Mouse (Mus musculus): ENCODE measurements at regions not wholly inside any gene's neighbourhood (a gene's known extent, or its start where the extent isn't known, plus 50 kb on each side); places are given as distances from the start of the nearest gene placed in this dataset.

DNA sequence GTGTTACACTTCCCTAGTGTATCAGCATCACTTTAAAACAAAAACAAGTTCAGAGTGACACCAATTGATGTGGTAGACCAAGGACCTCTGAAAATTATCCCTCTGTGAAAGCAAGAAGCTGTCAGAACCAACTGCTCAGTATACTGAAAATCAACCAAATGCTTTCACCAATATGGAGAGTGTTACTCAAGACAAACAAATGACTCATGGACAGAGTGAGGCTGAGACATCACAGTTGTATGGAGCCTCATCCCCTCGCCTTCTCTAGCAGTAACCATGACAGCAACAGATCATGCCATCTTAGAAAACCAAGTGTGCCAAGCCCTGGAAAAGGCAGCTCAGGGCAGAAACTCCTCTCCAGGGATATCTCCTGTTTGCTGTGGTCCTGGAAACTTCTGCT is 267.3 kb upstream of the F930015N05Rik start:
- no peak overlapping the region for H3K9ac ChIP-seq (ENCODE audit: low read depth, low read length)
- no peaks in the 10 kb centered on the region for H3K9me3 ChIP-seq (replicated peaks; ENCODE audit: control insufficient read depth, low read length)
- WGBS (ENCODE audit: insufficient replicate concordance): 24% methylated on average over 1 of the region's 1 CpGs
- ATAC-seq (ENCODE audit: low read depth): no peak
- H3K4me2 ChIP-seq (ENCODE audit: low read depth, low read length): no peak overlapping the region
- H3K4me3 ChIP-seq (ENCODE audit: low read depth, low read length): no peak overlapping the region
- no peaks in the 10 kb centered on the region for H3K36me3 ChIP-seq (ENCODE audit: control insufficient read depth, insufficient read depth)
- H3K4me1 ChIP-seq (ENCODE audit: control insufficient read depth, low read depth, low read length): no peaks in the 10 kb centered on the region
- no peak overlapping the region for H3K27ac ChIP-seq (ENCODE audit: low read length)
- no peaks in the 10 kb centered on the region for H3K27me3 ChIP-seq (ENCODE audit: control insufficient read depth, insufficient read depth, low read depth, low read length)

GRCm38 (mm10) chr11:64711801-64712200 is 267.0 kb upstream of the Elac2 start:
- Histone ChIP-seq H3K9ac (ENCODE audit: low read depth, low read length) (no peak overlapping the region), H3K9me3 (replicated peaks; ENCODE audit: control insufficient read depth, low read length) (no peaks in the 10 kb centered on the region), H3K36me3 (ENCODE audit: control insufficient read depth, insufficient read depth) (no peaks in the 10 kb centered on the region), H3K4me2 (ENCODE audit: low read depth, low read length) (no peak overlapping the region), H3K4me1 (ENCODE audit: control insufficient read depth, low read depth, low read length) (no peaks in the 10 kb centered on the region), H3K4me3 (ENCODE audit: low read depth, low read length) (no peak overlapping the region), H3K27ac (ENCODE audit: low read length) (no peak overlapping the region), H3K27me3 (ENCODE audit: control insufficient read depth, insufficient read depth, low read depth, low read length) (no peaks in the 10 kb centered on the region)
- ATAC-seq (ENCODE audit: low read depth): no peak
- 53% methylated on average over 2 of the region's 2 CpGs for WGBS (ENCODE audit: insufficient replicate concordance)

DNA sequence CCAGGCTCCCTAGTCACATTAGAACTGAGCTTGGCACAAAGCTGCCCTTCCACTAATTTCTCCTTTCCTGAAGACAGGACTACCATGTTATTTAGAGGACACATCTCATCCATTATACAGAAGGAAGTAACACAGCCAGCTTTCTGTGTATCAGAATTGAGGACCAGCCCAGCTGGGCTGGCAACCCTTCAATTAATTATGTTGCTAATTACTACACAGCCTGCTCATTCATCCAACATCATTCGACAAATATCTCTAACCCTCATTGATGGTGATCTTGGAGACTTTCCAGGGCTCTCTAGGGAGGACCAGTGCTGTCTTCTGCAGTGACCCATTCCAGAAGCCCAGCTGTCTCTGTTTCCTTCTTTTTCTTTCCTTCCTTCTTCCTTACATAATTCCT is 263.7 kb upstream of the Elac2 start:
- H3K36me3 ChIP-seq (ENCODE audit: control insufficient read depth, insufficient read depth): no peaks in the 10 kb centered on the region
- H3K4me1 ChIP-seq (ENCODE audit: control insufficient read depth, low read depth, low read length): no peaks in the 10 kb centered on the region
- H3K9me3 ChIP-seq (replicated peaks; ENCODE audit: control insufficient read depth, low read length): no peaks in the 10 kb centered on the region
- no peak overlapping the region for H3K9ac ChIP-seq (ENCODE audit: low read depth, low read length)
- ATAC-seq (ENCODE audit: low read depth): no peak
- H3K4me3 ChIP-seq (ENCODE audit: low read depth, low read length): no peak overlapping the region
- H3K27me3 ChIP-seq (ENCODE audit: control insufficient read depth, insufficient read depth, low read depth, low read length): no peaks in the 10 kb centered on the region
- 37% methylated on average over 1 of the region's 1 CpGs for WGBS (ENCODE audit: insufficient replicate concordance)
- H3K27ac ChIP-seq (ENCODE audit: low read length): no peak overlapping the region
- H3K4me2 ChIP-seq (ENCODE audit: low read depth, low read length): no peak overlapping the region

DNA sequence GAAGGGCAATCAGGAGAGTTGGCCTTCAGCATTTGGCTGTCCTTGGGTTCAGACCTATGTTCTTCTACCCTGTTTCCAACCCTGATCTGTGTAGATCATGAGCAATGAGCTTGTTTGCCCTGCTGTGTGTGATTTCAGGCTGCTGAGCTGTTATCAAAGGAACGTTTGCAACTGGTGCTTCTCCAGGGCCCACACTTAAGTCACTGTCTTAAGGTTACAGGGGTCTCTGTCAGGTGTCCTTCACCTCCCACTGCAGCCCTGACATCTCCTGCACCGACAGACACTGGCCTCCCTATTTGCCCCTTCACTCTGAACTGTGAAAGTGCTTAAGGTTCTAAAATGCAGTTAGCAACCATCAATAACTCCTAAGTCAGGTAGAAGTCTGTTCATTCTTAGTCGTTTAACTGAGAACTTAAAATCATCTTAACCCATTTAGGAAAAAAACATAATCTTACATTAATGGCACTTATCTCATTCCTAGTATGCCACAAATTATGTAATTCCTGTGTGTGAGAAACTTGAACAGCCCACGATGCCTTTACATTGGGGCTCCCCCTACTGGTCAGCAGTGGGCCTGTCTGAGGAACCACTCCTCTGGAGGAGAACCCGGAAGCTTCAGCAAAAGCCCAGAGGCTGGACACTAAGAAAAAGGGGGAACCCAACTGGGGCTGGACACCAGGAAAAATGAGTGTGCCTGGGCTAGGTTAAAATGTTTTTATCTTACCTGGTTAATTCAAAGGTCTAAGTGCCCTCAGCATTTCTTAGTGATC is 260.3 kb upstream of the Elac2 start:
- Histone ChIP-seq H3K36me3 (ENCODE audit: control insufficient read depth, insufficient read depth) (no peaks in the 10 kb centered on the region), H3K4me2 (ENCODE audit: low read depth, low read length) (no peak overlapping the region), H3K9ac (ENCODE audit: low read depth, low read length) (no peak overlapping the region), H3K4me1 (ENCODE audit: control insufficient read depth, low read depth, low read length) (no peaks in the 10 kb centered on the region), H3K27ac (ENCODE audit: low read length) (no peak overlapping the region), H3K27me3 (ENCODE audit: control insufficient read depth, insufficient read depth, low read depth, low read length) (no peaks in the 10 kb centered on the region), H3K9me3 (replicated peaks; ENCODE audit: control insufficient read depth, low read length) (no peaks in the 10 kb centered on the region), H3K4me3 (ENCODE audit: low read depth, low read length) (no peak overlapping the region)
- no peak for ATAC-seq (ENCODE audit: low read depth)
- WGBS (ENCODE audit: insufficient replicate concordance): 14% methylated on average over 5 of the region's 5 CpGs

DNA sequence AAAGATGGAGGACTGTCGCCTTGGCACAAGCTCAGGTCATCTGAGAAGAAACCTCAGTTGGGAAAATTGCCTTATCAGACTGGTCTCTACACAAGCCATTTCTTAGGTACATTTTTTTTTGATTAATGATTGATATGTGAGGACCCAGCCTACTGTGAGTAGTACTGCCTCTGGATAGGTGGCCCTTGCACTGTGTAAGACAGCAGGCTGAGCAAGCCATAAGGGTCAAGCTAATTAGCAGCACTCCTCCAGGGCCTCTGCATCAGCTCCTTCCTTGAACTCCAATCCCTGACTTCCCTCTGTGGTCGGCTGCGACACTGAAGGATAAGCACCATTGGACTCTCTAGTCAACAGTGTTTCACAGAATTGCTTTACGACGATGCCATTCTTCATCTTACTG is 252.6 kb upstream of the Elac2 start:
- ATAC-seq (ENCODE audit: low read depth): no peak
- 69% methylated on average over 5 of the region's 5 CpGs for WGBS (ENCODE audit: insufficient replicate concordance)
- no peaks in the 10 kb centered on the region for H3K9me3 ChIP-seq (replicated peaks; ENCODE audit: control insufficient read depth, low read length)

DNA sequence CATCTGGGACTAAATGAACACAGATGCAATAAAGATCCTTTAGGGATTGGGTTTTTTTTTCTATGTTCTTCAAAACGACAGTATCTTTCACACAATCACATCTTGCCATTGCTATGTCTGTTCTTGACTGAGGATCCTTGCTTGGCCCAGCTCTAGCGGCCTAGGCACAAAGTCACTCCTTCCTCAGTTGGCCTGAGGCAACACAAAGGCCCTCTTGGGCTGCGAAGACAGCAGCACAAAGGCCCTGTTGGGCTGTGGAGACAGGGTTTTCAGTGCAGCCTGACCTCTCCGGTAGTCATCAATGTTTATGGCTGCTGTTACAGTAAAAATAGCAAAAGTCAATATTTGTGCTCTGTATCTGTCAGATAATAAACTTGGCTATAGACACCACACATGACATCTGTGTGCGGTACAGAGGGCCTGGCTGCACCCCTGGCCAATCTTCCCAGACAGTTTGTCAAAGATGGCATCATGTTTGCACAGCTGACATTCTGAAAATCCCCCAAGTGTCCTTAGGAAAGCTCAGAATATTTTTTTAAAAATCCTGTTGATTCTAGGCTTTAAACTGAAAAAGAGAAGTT is 250.9 kb upstream of the Elac2 start:
- no peaks in the 10 kb centered on the region for H3K36me3 ChIP-seq (ENCODE audit: control insufficient read depth, insufficient read depth)
- ATAC-seq (ENCODE audit: low read depth): no peak
- H3K4me2 ChIP-seq (ENCODE audit: low read depth, low read length): no peak overlapping the region
- no peak overlapping the region for H3K9ac ChIP-seq (ENCODE audit: low read depth, low read length)
- H3K9me3 ChIP-seq (replicated peaks; ENCODE audit: control insufficient read depth, low read length): no peaks in the 10 kb centered on the region
- WGBS (ENCODE audit: insufficient replicate concordance): 59% methylated on average over 5 of the region's 5 CpGs
- no peak overlapping the region for H3K4me3 ChIP-seq (ENCODE audit: low read depth, low read length)
- H3K27ac ChIP-seq (ENCODE audit: low read length): no peak overlapping the region
- H3K4me1 ChIP-seq (ENCODE audit: control insufficient read depth, low read depth, low read length): no peaks in the 10 kb centered on the region
- no peaks in the 10 kb centered on the region for H3K27me3 ChIP-seq (ENCODE audit: control insufficient read depth, insufficient read depth, low read depth, low read length)

More for the DNA sequence above, 252.6 kb upstream of the Elac2 start:
- H3K36me3 ChIP-seq (ENCODE audit: control insufficient read depth, insufficient read depth): no peaks in the 10 kb centered on the region
- no peaks in the 10 kb centered on the region for H3K4me1 ChIP-seq (ENCODE audit: control insufficient read depth, low read depth, low read length)
- no peak overlapping the region for H3K4me3 ChIP-seq (ENCODE audit: low read depth, low read length)
- H3K27me3 ChIP-seq (ENCODE audit: control insufficient read depth, insufficient read depth, low read depth, low read length): no peaks in the 10 kb centered on the region
- H3K4me2 ChIP-seq (ENCODE audit: low read depth, low read length): no peak overlapping the region
- H3K9ac ChIP-seq (ENCODE audit: low read depth, low read length): no peak overlapping the region
- H3K27ac ChIP-seq (ENCODE audit: low read length): no peak overlapping the region

DNA sequence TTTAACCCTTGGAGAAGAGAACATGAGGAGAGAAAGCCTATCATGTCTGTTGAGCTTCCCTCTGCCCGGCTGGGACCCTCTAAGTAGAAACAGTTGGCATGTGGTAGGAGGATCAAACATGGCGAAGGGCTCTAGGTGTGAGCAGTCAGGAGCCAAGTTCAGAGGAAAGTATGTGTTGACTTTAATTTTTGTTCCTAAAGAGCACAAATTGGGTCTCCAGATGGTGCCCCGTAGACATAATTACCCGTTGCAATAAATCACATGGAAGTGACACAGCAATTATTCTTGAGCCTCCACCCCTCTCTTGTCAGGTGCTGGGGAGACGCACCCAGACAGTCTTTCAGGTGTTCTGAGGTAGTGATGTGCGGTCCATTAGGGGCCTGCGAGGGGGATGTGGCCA is 239.9 kb upstream of the Elac2 start:
- no peaks in the 10 kb centered on the region for H3K27me3 ChIP-seq (ENCODE audit: control insufficient read depth, insufficient read depth, low read depth, low read length)
- no peaks in the 10 kb centered on the region for H3K36me3 ChIP-seq (ENCODE audit: control insufficient read depth, insufficient read depth)
- H3K4me3 ChIP-seq (ENCODE audit: low read depth, low read length): no peak overlapping the region
- no peaks in the 10 kb centered on the region for H3K9me3 ChIP-seq (replicated peaks; ENCODE audit: control insufficient read depth, low read length)
- no peak for ATAC-seq (ENCODE audit: low read depth)
- no peaks in the 10 kb centered on the region for H3K4me1 ChIP-seq (ENCODE audit: control insufficient read depth, low read depth, low read length)
- no peak overlapping the region for H3K4me2 ChIP-seq (ENCODE audit: low read depth, low read length)
- no peak overlapping the region for H3K27ac ChIP-seq (ENCODE audit: low read length)
- 64% methylated on average over 7 of the region's 7 CpGs for WGBS (ENCODE audit: insufficient replicate concordance)
- H3K9ac ChIP-seq (ENCODE audit: low read depth, low read length): no peak overlapping the region

DNA sequence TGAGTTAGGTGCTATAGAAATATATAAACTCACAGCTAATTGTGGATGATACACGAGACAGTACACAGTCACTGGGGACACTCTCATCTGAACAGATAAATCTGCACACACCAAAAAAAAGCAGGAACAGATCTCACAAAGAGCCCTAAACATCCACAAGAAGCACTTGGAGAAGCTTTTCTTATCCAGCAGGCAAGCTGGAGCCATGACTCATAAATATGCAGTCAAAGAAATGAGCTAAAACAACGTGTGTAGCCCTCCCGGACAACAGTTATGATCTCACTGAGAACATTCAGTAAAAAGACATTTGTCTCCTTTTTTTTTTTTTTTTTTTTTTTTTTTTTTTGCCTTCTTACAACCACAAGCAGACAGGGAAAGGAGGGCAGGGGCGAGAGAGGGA is 235.1 kb upstream of the Elac2 start:
- Histone ChIP-seq H3K4me1 (ENCODE audit: control insufficient read depth, low read depth, low read length) (no peaks in the 10 kb centered on the region), H3K4me3 (ENCODE audit: low read depth, low read length) (no peak overlapping the region), H3K9ac (ENCODE audit: low read depth, low read length) (no peak overlapping the region), H3K9me3 (replicated peaks; ENCODE audit: control insufficient read depth, low read length) (no peaks in the 10 kb centered on the region), H3K36me3 (ENCODE audit: control insufficient read depth, insufficient read depth) (no peaks in the 10 kb centered on the region), H3K4me2 (ENCODE audit: low read depth, low read length) (no peak overlapping the region), H3K27me3 (ENCODE audit: control insufficient read depth, insufficient read depth, low read depth, low read length) (no peaks in the 10 kb centered on the region), H3K27ac (ENCODE audit: low read length) (no peak overlapping the region)
- 52% methylated on average over 4 of the region's 4 CpGs for WGBS (ENCODE audit: insufficient replicate concordance)
- ATAC-seq (ENCODE audit: low read depth): no peak

DNA sequence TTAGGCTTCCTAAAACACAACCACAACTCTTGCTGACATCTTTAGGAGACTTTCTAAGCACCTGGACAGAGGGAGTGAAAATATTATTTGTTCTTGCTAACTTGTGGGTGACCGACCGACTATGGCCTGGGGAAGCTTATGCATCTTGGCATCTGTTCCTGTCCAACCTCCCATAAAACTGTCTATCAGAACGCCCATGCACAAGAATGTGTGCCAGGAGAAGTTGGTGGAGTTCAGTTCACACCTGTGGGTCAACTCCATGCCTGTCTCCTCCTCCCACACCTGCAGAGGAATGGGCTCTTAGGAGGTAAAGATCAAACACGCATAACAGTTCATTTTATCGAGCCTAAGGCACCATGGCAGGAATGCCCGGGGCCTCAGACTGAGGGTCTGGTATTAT is 232.7 kb upstream of the Elac2 start:
- 67% methylated on average over 6 of the region's 6 CpGs for WGBS (ENCODE audit: insufficient replicate concordance)
- H3K9me3 ChIP-seq (replicated peaks; ENCODE audit: control insufficient read depth, low read length): no peaks in the 10 kb centered on the region

More for the DNA sequence above, 232.7 kb upstream of the Elac2 start:
- no peaks in the 10 kb centered on the region for H3K27me3 ChIP-seq (ENCODE audit: control insufficient read depth, insufficient read depth, low read depth, low read length)
- no peak overlapping the region for H3K9ac ChIP-seq (ENCODE audit: low read depth, low read length)
- no peak for ATAC-seq (ENCODE audit: low read depth)
- no peak overlapping the region for H3K4me2 ChIP-seq (ENCODE audit: low read depth, low read length)
- no peaks in the 10 kb centered on the region for H3K4me1 ChIP-seq (ENCODE audit: control insufficient read depth, low read depth, low read length)
- H3K27ac ChIP-seq (ENCODE audit: low read length): no peak overlapping the region
- no peak overlapping the region for H3K4me3 ChIP-seq (ENCODE audit: low read depth, low read length)
- H3K36me3 ChIP-seq (ENCODE audit: control insufficient read depth, insufficient read depth): no peaks in the 10 kb centered on the region

All from liver, embryonic 16.5 days (tissue).